ENCODE assay signal across 7 mouse cellular contexts in genomic region chr11:54100045-54100691, GRCm38 (mm10). TPM values are rescaled to one million over a fixed set of nuclear protein-coding genes. Genes with fewer than 3 reads are reported as not detected.
DNase-seq lines count a peak whose midpoint lies in the region; ATAC-seq and TF ChIP-seq lines count a peak whose summit lies in the region.

TSS of gene P4ha2 (plus strand) at chr11:54100095.

- peaks cover 5% of the 10 kb centered on the region; the same call in 1 of the 2 replicates for H3K27me3 ChIP-seq in thymus, adult 2 months (ENCODE audit: control insufficient read depth, insufficient read depth, low read length)
- H3K27me3 ChIP-seq in forebrain, embryonic 10.5 days (ENCODE audit: poor library complexity, severe bottlenecking): peaks cover 40% of the 10 kb centered on the region
- H3K27me3 ChIP-seq in limb, embryonic 15.5 days: no peaks in the 10 kb centered on the region
- no peaks in the 10 kb centered on the region for H3K27me3 ChIP-seq in stomach, embryonic 15.5 days (replicated peaks)

- no peak for TF ChIP-seq POLR2A in thymus, adult 2 months (IDR thresholded peaks at IDR 0.05; ENCODE audit: control insufficient read depth, extremely low read depth, insufficient read depth, low read length, poor library complexity)

- no peak within 1 kb of the TSS for H3K27ac ChIP-seq in thymus, adult 2 months (ENCODE audit: control insufficient read depth, insufficient read depth, low read length)
- peak within 1 kb of the TSS; percentile 85 for H3K27ac ChIP-seq in forebrain, embryonic 10.5 days
- peak within 1 kb of the TSS; percentile 57 for H3K27ac ChIP-seq in limb, embryonic 15.5 days
- H3K27ac ChIP-seq in stomach, embryonic 15.5 days: no peak within 1 kb of the TSS

- H3K36me3 ChIP-seq in thymus, adult 2 months (ENCODE audit: control insufficient read depth, insufficient read depth, low read length): no peaks in the 10 kb centered on the region
- no peaks in the 10 kb centered on the region for H3K36me3 ChIP-seq in forebrain, embryonic 10.5 days (replicated peaks)
- H3K36me3 ChIP-seq in limb, embryonic 15.5 days: no peaks in the 10 kb centered on the region
- H3K36me3 ChIP-seq in stomach, embryonic 15.5 days: no peaks in the 10 kb centered on the region

- DNase-seq in thymus, adult 2 months: no peak
- DNase-seq in thymus, adult 18-20 months: no peak
- no peak for DNase-seq in forebrain, embryonic 10.5 days (ENCODE audit: extremely low spot score, low spot score)
- DNase-seq in heart, postnatal 25 days (ENCODE audit: low spot score): no peak
- no peak for DNase-seq in adipocyte (ENCODE audit: low spot score)

- peaks cover 9% of the 10 kb centered on the region; the same call in 1 of the 2 replicates for H3K4me1 ChIP-seq in thymus, adult 2 months (replicated peaks; ENCODE audit: control insufficient read depth, insufficient read depth, low read length)
- H3K4me1 ChIP-seq in forebrain, embryonic 10.5 days: peaks cover 23% of the 10 kb centered on the region
- H3K4me1 ChIP-seq in limb, embryonic 15.5 days: peaks cover 39% of the 10 kb centered on the region
- peaks cover 13% of the 10 kb centered on the region for H3K4me1 ChIP-seq in stomach, embryonic 15.5 days

- TF ChIP-seq CTCF in thymus, adult 2 months (IDR thresholded peaks at IDR 0.05; ENCODE audit: borderline replicate concordance, control insufficient read depth, extremely low read depth, insufficient read depth, low read length, poor library complexity): no peak

- intact Hi-C loops in heart, postnatal 25 days (cut with DNase I): no loop called here

- ATAC-seq in limb, embryonic 15.5 days (ENCODE audit: insufficient number of reproducible peaks, low FRiP score, low TSS enrichment, low read depth): no peak
- ATAC-seq in stomach, embryonic 15.5 days (ENCODE audit: insufficient read depth, low FRiP score, low read depth): no peak

- H3K4me2 ChIP-seq in limb, embryonic 15.5 days: peak within 1 kb of the TSS; percentile 96
- peak within 1 kb of the TSS; percentile 98 for H3K4me2 ChIP-seq in stomach, embryonic 15.5 days

- peak within 1 kb of the TSS; percentile 62 for H3K9ac ChIP-seq in limb, embryonic 15.5 days
- H3K9ac ChIP-seq in stomach, embryonic 15.5 days: peak within 1 kb of the TSS; percentile 73

- H3K4me3 ChIP-seq in thymus, adult 2 months (ENCODE audit: control insufficient read depth, insufficient read depth, low read length): peak within 1 kb of the TSS; percentile 33
- peak within 1 kb of the TSS; percentile 75 for H3K4me3 ChIP-seq in forebrain, embryonic 10.5 days
- peak within 1 kb of the TSS; percentile 73 for H3K4me3 ChIP-seq in limb, embryonic 15.5 days
- H3K4me3 ChIP-seq in stomach, embryonic 15.5 days (replicated peaks): peak within 1 kb of the TSS; percentile 82

- no peaks in the 10 kb centered on the region for H3K9me3 ChIP-seq in forebrain, embryonic 10.5 days
- H3K9me3 ChIP-seq in limb, embryonic 15.5 days: no peaks in the 10 kb centered on the region
- H3K9me3 ChIP-seq in stomach, embryonic 15.5 days: no peaks in the 10 kb centered on the region

- WGBS in thymus, adult 2 months: 66% methylated on average over 10 of the region's 10 CpGs
- WGBS in forebrain, embryonic 10.5 days: 49% methylated on average over 10 of the region's 10 CpGs
- WGBS in limb, embryonic 15.5 days: 40% methylated on average over 10 of the region's 10 CpGs
- 52% methylated on average over 10 of the region's 10 CpGs for WGBS in stomach, embryonic 15.5 days

RNA-seq across cellular contexts. Expression of gene P4ha2, which starts in this region (rescaled TPM):
- polyA plus RNA-seq in thymus, adult 2 months (2012; rRNA removed): 4.6 and 4.8 TPM in 2 replicates
- polyA plus RNA-seq in forebrain, embryonic 10.5 days (2016; fragmentation: Nextera tagmentation; extraction: Ambion mirVana): 15.9 and 19.7 TPM in 2 replicates
- 10 to 100 TPM; 56.6 to 61.7 TPM for total RNA-seq in heart, postnatal 25 days (2021)
- 132 and 149 TPM in 2 replicates for polyA plus RNA-seq in limb, embryonic 15.5 days (2015; fragmentation: Nextera tagmentation; extraction: Ambion mirVana)
- polyA plus RNA-seq in stomach, embryonic 15.5 days (2015; fragmentation: Nextera tagmentation; extraction: Ambion mirVana): 54.8 and 59.5 TPM in 2 replicates

Comparison
In these comparisons a context has a peak if more than half of its experiments do, and no peak if none do; other contexts are left out.
1. H3K27ac ChIP-seq: peak in forebrain, embryonic 10.5 days (single experiment) and limb, embryonic 15.5 days (single experiment); none in thymus, adult 2 months (single experiment) and stomach, embryonic 15.5 days (single experiment).
2. Peak in every context shown above with its lines, with median percentiles within 50 percentile points of each other: H3K4me3 ChIP-seq.